Mouse (Mus musculus): ENCODE measurements around the gene Cpm. TPM values are rescaled to one million over a fixed set of nuclear protein-coding genes. Genes with fewer than 3 reads are reported as not detected.

Cpm gene
- polyA plus RNA-seq, 1 experiment, result 6.7 TPM

GRCm38 (mm10) chr10:117657659-117658306 lies 28.5 kb downstream of the Cpm start:
- Histone ChIP-seq H3K9me3 (replicated peaks; ENCODE audit: control insufficient read depth, insufficient read depth, low read length, poor library complexity, severe bottlenecking) (no peaks in the 10 kb centered on the region), H3K4me3 (ENCODE audit: low read depth, low read length) (no peak overlapping the region), H3K36me3 (ENCODE audit: control insufficient read depth, insufficient read depth, low read length, poor library complexity, severe bottlenecking) (no peaks in the 10 kb centered on the region), H3K27me3 (ENCODE audit: control insufficient read depth, insufficient read depth, low read length, poor library complexity, severe bottlenecking) (no peaks in the 10 kb centered on the region), H3K27ac (ENCODE audit: insufficient read depth, low read length) (no peak overlapping the region), H3K4me1 (ENCODE audit: control insufficient read depth, insufficient read depth, low read length) (no peaks in the 10 kb centered on the region), H3K9ac (ENCODE audit: low read depth, poor library complexity, severe bottlenecking) (no peak overlapping the region)
- TF ChIP-seq CTCF (IDR thresholded peaks at IDR 0.05; ENCODE audit: low read depth, low read length) (no peak), POLR2A (IDR thresholded peaks at IDR 0.05; ENCODE audit: insufficient read depth, low read length) (no peak), EP300 (IDR thresholded peaks at IDR 0.05; ENCODE audit: insufficient read depth, low read depth, low read length) (no peak)

GRCm38 (mm10) chr10:117658522-117659429 lies 29.5 kb downstream of the Cpm start:
- Histone ChIP-seq H3K36me3 (ENCODE audit: control insufficient read depth, insufficient read depth, low read length, poor library complexity, severe bottlenecking) (no peaks in the 10 kb centered on the region), H3K4me3 (ENCODE audit: low read depth, low read length) (no peak overlapping the region), H3K9me3 (replicated peaks; ENCODE audit: control insufficient read depth, insufficient read depth, low read length, poor library complexity, severe bottlenecking) (no peaks in the 10 kb centered on the region), H3K27ac (ENCODE audit: insufficient read depth, low read length) (no peak overlapping the region), H3K4me1 (ENCODE audit: control insufficient read depth, insufficient read depth, low read length) (peaks cover 2% of the 10 kb centered on the region), H3K9ac (ENCODE audit: low read depth, poor library complexity, severe bottlenecking) (no peak overlapping the region), H3K27me3 (ENCODE audit: control insufficient read depth, insufficient read depth, low read length, poor library complexity, severe bottlenecking) (no peaks in the 10 kb centered on the region)
- TF ChIP-seq EP300 (IDR thresholded peaks at IDR 0.05; ENCODE audit: insufficient read depth, low read depth, low read length) (no peak), POLR2A (IDR thresholded peaks at IDR 0.05; ENCODE audit: insufficient read depth, low read length) (no peak), CTCF (IDR thresholded peaks at IDR 0.05; ENCODE audit: low read depth, low read length) (no peak)

- no peaks in the 10 kb centered on the region for H3K36me3 ChIP-seq (ENCODE audit: control insufficient read depth, insufficient read depth, low read length, poor library complexity, severe bottlenecking)
- TF ChIP-seq CTCF (IDR thresholded peaks at IDR 0.05; ENCODE audit: low read depth, low read length), result no peak
- no peak for TF ChIP-seq POLR2A (IDR thresholded peaks at IDR 0.05; ENCODE audit: insufficient read depth, low read length)
- TF ChIP-seq EP300 (IDR thresholded peaks at IDR 0.05; ENCODE audit: insufficient read depth, low read depth, low read length), result no peak
- no peak overlapping the region for H3K9ac ChIP-seq (ENCODE audit: low read depth, poor library complexity, severe bottlenecking)
- H3K4me1 ChIP-seq (ENCODE audit: control insufficient read depth, insufficient read depth, low read length), result peaks cover 2% of the 10 kb centered on the region
- no peak overlapping the region for H3K4me3 ChIP-seq (ENCODE audit: low read depth, low read length)
- no peaks in the 10 kb centered on the region for H3K27me3 ChIP-seq (ENCODE audit: control insufficient read depth, insufficient read depth, low read length, poor library complexity, severe bottlenecking)
- no peaks in the 10 kb centered on the region for H3K9me3 ChIP-seq (replicated peaks; ENCODE audit: control insufficient read depth, insufficient read depth, low read length, poor library complexity, severe bottlenecking)
- no peak overlapping the region for H3K27ac ChIP-seq (ENCODE audit: insufficient read depth, low read length)
Measured at GRCm38 (mm10) chr10:117659430-117659813, 30.1 kb downstream of the Cpm start.

- Histone ChIP-seq H3K4me3 (ENCODE audit: low read depth, low read length) (no peak overlapping the region), H3K4me1 (ENCODE audit: control insufficient read depth, insufficient read depth, low read length) (peaks cover 2% of the 10 kb centered on the region), H3K27ac (ENCODE audit: insufficient read depth, low read length) (no peak overlapping the region), H3K36me3 (ENCODE audit: control insufficient read depth, insufficient read depth, low read length, poor library complexity, severe bottlenecking) (no peaks in the 10 kb centered on the region), H3K9me3 (replicated peaks; ENCODE audit: control insufficient read depth, insufficient read depth, low read length, poor library complexity, severe bottlenecking) (no peaks in the 10 kb centered on the region), H3K9ac (ENCODE audit: low read depth, poor library complexity, severe bottlenecking) (no peak overlapping the region), H3K27me3 (ENCODE audit: control insufficient read depth, insufficient read depth, low read length, poor library complexity, severe bottlenecking) (no peaks in the 10 kb centered on the region)
- no peak for TF ChIP-seq EP300 (IDR thresholded peaks at IDR 0.05; ENCODE audit: insufficient read depth, low read depth, low read length)
- no peak for TF ChIP-seq CTCF (IDR thresholded peaks at IDR 0.05; ENCODE audit: low read depth, low read length)
- no peak for TF ChIP-seq POLR2A (IDR thresholded peaks at IDR 0.05; ENCODE audit: insufficient read depth, low read length)
Measured at GRCm38 (mm10) chr10:117659819-117660218, 30.5 kb downstream of the Cpm start.

GRCm38 (mm10) chr10:117662316-117663055 lies 33.2 kb downstream of the Cpm start:
- no peak overlapping the region for H3K27ac ChIP-seq (ENCODE audit: insufficient read depth, low read length)
- no peak for TF ChIP-seq EP300 (IDR thresholded peaks at IDR 0.05; ENCODE audit: insufficient read depth, low read depth, low read length)
- no peak for TF ChIP-seq CTCF (IDR thresholded peaks at IDR 0.05; ENCODE audit: low read depth, low read length)
- TF ChIP-seq POLR2A (IDR thresholded peaks at IDR 0.05; ENCODE audit: insufficient read depth, low read length), result no peak
- H3K36me3 ChIP-seq (ENCODE audit: control insufficient read depth, insufficient read depth, low read length, poor library complexity, severe bottlenecking), result no peaks in the 10 kb centered on the region
- H3K4me3 ChIP-seq (ENCODE audit: low read depth, low read length), result no peak overlapping the region
- peaks cover 2% of the 10 kb centered on the region for H3K4me1 ChIP-seq (ENCODE audit: control insufficient read depth, insufficient read depth, low read length)
- no peaks in the 10 kb centered on the region for H3K27me3 ChIP-seq (ENCODE audit: control insufficient read depth, insufficient read depth, low read length, poor library complexity, severe bottlenecking)
- no peak overlapping the region for H3K9ac ChIP-seq (ENCODE audit: low read depth, poor library complexity, severe bottlenecking)
- no peaks in the 10 kb centered on the region for H3K9me3 ChIP-seq (replicated peaks; ENCODE audit: control insufficient read depth, insufficient read depth, low read length, poor library complexity, severe bottlenecking)

Measured in ES-Bruce4 (cell line).